Mouse (Mus musculus): ENCODE data around the gene Gm4922. TPM values are rescaled to one million over a fixed set of nuclear protein-coding genes. Genes with fewer than 3 reads are reported as not detected.

Gene Gm4922
- total RNA-seq, 2 experiments from 2014 or later, result not detected

- TF ChIP-seq CTCF (IDR thresholded peaks at IDR 0.05), result no peak
- intact Hi-C loops (cut with DNase I), result no loop called here
- Histone ChIP-seq H3K27ac (no peak overlapping the region), H3K4me3 (no peak overlapping the region)
- DNase-seq (ENCODE audit: extremely low spot score in 1 of 2, low spot score in 2 of 2), result no peak
Measured at GRCm38 (mm10) chr10:18772537-18773179, 13.9 kb downstream of the Gm4922 start.

- Histone ChIP-seq H3K27ac (no peak overlapping the region), H3K4me3 (no peak overlapping the region)
- intact Hi-C loops (cut with DNase I), result loop anchor here (10.0 kb wide), 1 partner anchor 135 kb away; no protein-coding TSS in a partner anchor
- no peak for DNase-seq (ENCODE audit: extremely low spot score in 1 of 2, low spot score in 2 of 2)
- TF ChIP-seq CTCF (IDR thresholded peaks at IDR 0.05), result peak; percentile 24
Measured at GRCm38 (mm10) chr10:18769909-18770308, 16.7 kb downstream of the Gm4922 start.

- DNase-seq (ENCODE audit: extremely low spot score in 1 of 2, low spot score in 2 of 2), result no peak
- TF ChIP-seq CTCF (IDR thresholded peaks at IDR 0.05), result peak; percentile 44
- intact Hi-C loops (cut with DNase I), result loop anchor here (5.0 to 10.0 kb wide), 2 partner anchors 77 to 145 kb away; no protein-coding TSS in a partner anchor
- Histone ChIP-seq H3K27ac (no peak overlapping the region), H3K4me3 (no peak overlapping the region)
Measured at GRCm38 (mm10) chr10:18760241-18760640, 26.4 kb downstream of the Gm4922 start.

- H3K27ac ChIP-seq, result no peak overlapping the region
- no peak overlapping the region for H3K4me3 ChIP-seq
- intact Hi-C loops (cut with DNase I), result no loop called here
- DNase-seq (ENCODE audit: extremely low spot score in 1 of 2, low spot score in 2 of 2), result no peak
- TF ChIP-seq CTCF (IDR thresholded peaks at IDR 0.05), result no peak
Measured at GRCm38 (mm10) chr10:18750057-18750456, 36.5 kb downstream of the Gm4922 start.

- H3K27ac ChIP-seq, result peak within 1 kb of the TSS; percentile 96
- H3K4me3 ChIP-seq, result peak within 1 kb of the TSS; percentile 74
- DNase-seq (ENCODE audit: extremely low spot score in 1 of 2, low spot score in 2 of 2), result peak; percentile 83 to 88
- intact Hi-C loops (cut with DNase I), result loop anchor here (5.0 to 10.0 kb wide), 3 partner anchors 81 to 289 kb away; no protein-coding TSS in a partner anchor
- TF ChIP-seq CTCF (IDR thresholded peaks at IDR 0.05), result peak; percentile 14
Measured at GRCm38 (mm10) chr10:18743286-18744142, 43.1 kb downstream of the Gm4922 start, which contains the start of gene Arfgef3. Arfgef3 (minus strand) TSS chr10:18743949.

GRCm38 (mm10) chr10:18742086-18742485 lies 44.5 kb downstream of the Gm4922 start:
- intact Hi-C loops (cut with DNase I), result loop anchor here (5.0 to 10.0 kb wide), 3 partner anchors 80 to 287 kb away; no protein-coding TSS in a partner anchor
- peak overlapping the region; percentile 74 for H3K4me3 ChIP-seq
- DNase-seq (ENCODE audit: extremely low spot score in 1 of 2, low spot score in 2 of 2), result no peak
- TF ChIP-seq CTCF (IDR thresholded peaks at IDR 0.05), result no peak
- peak overlapping the region; percentile 71 for H3K27ac ChIP-seq

GRCm38 (mm10) chr10:18741024-18741423 lies 45.6 kb downstream of the Gm4922 start:
- TF ChIP-seq CTCF (IDR thresholded peaks at IDR 0.05), result no peak

More at GRCm38 (mm10) chr10:18741024-18741423, 45.6 kb downstream of the Gm4922 start:
- H3K4me3 ChIP-seq, result peak overlapping the region; percentile 74
- no peak for DNase-seq (ENCODE audit: extremely low spot score in 1 of 2, low spot score in 2 of 2)
- intact Hi-C loops (cut with DNase I), result loop anchor here (5.0 to 10.0 kb wide), 3 partner anchors 79 to 286 kb away; no protein-coding TSS in a partner anchor
- no peak overlapping the region for H3K27ac ChIP-seq

Other genes starting within 250 kb of the Gm4922 start
- 1 to 10 TPM; 3.8 TPM for gene Hebp2, start 240.7 kb downstream of the Gm4922 start, total RNA-seq (2021)
- 100 to 1,000 TPM; 106 to 111 TPM for gene Arfgef3, start 42.8 kb downstream of the Gm4922 start, total RNA-seq (2021)
- gene Perp, start 58.2 kb upstream of the Gm4922 start, total RNA-seq (2021), result 1 to 10 TPM; 3.5 to 5.5 TPM
- 1 to 10 TPM; 4.6 to 5.1 TPM for gene Tnfaip3, start 228.9 kb upstream of the Gm4922 start, total RNA-seq (2021)